Mouse (Mus musculus): ENCODE data around the gene Aak1.
A peak's percentile ranks its signal among the peaks of the same experiment; 100 is the strongest.
"Not testable (repeated sequence)": the region's sequence is repeated elsewhere in the genome, so short reads cannot be mapped to it uniquely, and the experiment has no call there.

The Aak1 gene

GRCm38 (mm10) chr6:87018874-87019273 lies 169.6 kb downstream of the Aak1 start:
- DNase-seq (ENCODE audit: low read depth, low spot score) = no peak

- DNase-seq (ENCODE audit: low read depth, low spot score) = no peak
These were observed 172.5 kb downstream of the Aak1 start for GRCm38 (mm10) chr6:87021791-87022190.

GRCm38 (mm10) chr6:87026980-87027379 lies 177.7 kb downstream of the Aak1 start:
- DNase-seq (ENCODE audit: low read depth, low spot score) = no peak

GRCm38 (mm10) chr6:87028881-87029280 lies 179.6 kb downstream of the Aak1 start:
- DNase-seq (ENCODE audit: low read depth, low spot score) = no peak

GRCm38 (mm10) chr6:87031310-87031709 lies 182.0 kb downstream of the Aak1 start:
- not testable (repeated sequence) for DNase-seq (ENCODE audit: low read depth, low spot score)

GRCm38 (mm10) chr6:87032401-87032800 lies 183.1 kb downstream of the Aak1 start:
- DNase-seq (ENCODE audit: low read depth, low spot score) = no peak

DNA sequence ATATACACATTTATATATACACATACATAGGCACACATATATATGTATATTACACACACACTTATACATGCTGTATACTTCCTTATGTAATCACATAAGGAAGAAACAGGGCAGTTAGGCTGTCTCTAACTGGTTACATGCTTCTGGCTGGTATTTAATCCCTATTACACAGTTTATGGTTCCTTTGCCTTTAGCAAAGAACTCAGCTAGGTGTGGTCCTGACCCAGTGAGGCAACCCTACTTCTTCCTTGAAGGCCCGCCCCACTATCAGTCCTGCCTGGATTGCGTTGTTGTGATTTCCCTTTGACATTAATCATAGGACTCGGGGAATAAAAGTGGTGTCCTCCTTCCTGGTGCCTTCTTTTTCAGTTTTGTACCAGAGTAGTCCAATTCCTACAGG lies 185.1 kb downstream of the Aak1 start:
- no peak for DNase-seq (ENCODE audit: low read depth, low spot score)

- DNase-seq (ENCODE audit: low read depth, low spot score) = no peak
These were observed 188.7 kb downstream of the Aak1 start for GRCm38 (mm10) chr6:87037826-87038620.

GRCm38 (mm10) chr6:87039161-87039560 lies 189.8 kb downstream of the Aak1 start:
- no peak for DNase-seq (ENCODE audit: low read depth, low spot score)

DNA sequence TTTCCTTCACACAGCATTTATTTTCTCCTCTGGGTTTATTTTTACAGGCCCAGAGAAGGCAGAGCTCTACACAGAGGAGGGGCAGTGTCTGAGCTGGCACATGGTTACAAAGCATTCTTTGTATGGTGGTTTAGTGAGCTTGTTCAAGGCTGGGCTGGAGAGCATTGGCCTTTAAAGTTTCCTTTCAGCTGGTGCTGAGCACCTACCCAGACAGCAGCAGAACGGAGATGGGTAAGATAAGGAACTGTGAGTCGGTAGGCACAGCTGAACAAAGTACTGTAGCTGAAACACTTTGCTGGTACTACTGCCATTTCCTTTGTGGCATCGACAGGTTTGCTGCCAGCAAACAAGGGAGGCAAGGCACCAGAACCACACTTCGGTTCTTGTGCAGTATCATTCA lies 191.7 kb downstream of the Aak1 start:
- no peak for DNase-seq (ENCODE audit: low read depth, low spot score)

DNA sequence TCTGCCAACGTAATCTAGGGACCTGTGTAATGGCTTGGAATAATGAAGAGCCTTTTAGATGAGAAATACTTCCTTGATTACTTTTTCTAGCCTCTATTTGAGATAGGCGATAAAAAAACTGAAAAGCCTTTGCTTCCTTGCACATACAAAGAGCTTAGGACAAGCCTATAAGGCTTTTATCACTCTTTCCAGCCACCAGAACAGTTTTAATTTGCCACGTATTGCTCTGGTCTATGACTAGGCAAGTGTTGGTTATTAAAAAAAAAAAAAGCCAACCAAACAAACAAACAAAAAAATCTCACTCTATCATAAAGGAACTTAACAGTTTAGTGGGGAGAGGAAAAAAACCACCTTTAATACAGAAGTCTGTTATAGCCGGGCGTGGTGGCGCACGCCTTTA lies 192.1 kb downstream of the Aak1 start:
- DNase-seq (ENCODE audit: low read depth, low spot score) = no peak

DNA sequence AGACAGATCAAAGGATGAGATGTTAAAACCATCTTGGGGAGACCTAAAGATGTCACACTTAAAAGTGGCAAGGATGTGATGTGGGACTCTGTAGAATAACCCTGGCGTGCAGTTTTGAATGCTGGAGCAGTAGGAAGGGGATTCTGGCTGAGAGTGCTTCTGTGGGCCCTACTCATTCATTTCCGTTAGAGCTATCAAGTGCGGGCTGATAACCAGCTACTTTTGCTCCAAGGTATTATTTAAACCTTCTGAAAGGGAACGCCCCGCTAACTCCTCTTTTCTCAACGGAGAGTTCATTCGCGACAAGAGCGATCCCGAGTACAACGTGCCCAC lies 192.7 kb downstream of the Aak1 start:
- DNase-seq (ENCODE audit: low read depth, low spot score) = no peak

DNA sequence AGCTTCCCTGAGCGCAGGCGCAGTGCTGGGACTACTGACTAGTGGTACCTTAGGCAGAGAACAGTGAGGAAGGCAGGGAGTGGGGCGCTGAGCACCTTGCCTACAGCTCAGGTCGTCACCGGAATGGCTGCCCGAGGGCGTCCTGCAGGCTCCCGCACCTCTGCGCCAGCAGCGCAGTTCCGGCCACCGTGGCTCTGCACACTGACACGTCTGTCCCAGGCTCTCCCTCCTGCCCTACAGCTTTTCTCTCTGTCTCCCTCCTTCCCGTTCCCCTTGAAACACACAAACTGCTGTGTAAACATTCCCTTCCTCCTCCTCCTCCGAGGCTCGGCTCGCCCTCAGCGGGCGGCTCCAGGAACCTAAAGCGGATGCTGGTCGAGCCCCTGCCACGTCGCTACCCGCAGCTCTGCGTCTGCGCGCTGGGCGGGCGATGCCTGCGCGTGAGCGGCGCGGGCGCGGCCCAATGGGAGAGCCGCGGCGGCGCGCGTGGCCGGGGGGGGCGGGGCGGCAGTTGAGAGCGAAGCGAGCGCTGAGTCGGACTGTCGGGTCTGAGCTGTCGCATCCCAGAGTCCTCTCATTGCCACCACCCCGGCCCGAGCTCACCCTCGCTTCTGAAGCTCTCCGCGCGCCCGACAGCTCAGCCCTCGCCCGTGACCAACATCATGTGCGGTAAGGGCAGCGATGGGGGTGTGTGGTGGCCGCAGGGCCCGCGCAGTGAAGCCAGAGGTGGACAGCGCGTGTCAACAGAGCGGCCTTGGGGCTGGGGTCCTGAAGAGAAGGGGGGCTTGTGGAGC lies 193.2 kb downstream of the Aak1 start, which contains the start of gene Gfpt1:
Gfpt1 (plus strand) TSS at position 510 of the 794 bp plus-strand sequence.
- DNase-seq (ENCODE audit: low read depth, low spot score) = peak; percentile 83

GRCm38 (mm10) chr6:87043131-87043516 lies 193.8 kb downstream of the Aak1 start:
- DNase-seq (ENCODE audit: low read depth, low spot score) = no peak

DNA sequence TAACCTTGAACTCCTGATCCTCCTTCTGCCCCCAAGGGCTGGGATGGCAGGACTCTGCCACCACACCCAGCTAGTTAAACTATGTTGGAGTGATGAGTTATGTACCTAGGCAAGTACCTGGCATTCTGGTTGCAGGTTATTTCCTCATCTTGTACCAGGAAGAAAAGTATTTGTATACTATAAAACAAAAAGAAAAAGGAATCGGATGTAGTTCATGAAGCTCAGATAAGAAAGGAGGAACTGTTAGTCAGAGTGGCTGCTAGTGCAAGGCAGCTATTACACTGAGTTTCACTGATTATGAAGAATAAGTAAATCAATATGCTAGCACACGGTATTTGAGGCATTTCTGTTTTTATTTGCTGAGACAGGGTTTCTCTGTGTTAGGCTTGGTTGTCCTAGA lies 195.6 kb downstream of the Aak1 start:
- DNase-seq (ENCODE audit: low read depth, low spot score) = no peak

- DNase-seq (ENCODE audit: low read depth, low spot score) = no peak
These were observed 196.2 kb downstream of the Aak1 start for GRCm38 (mm10) chr6:87045507-87045906.

DNA sequence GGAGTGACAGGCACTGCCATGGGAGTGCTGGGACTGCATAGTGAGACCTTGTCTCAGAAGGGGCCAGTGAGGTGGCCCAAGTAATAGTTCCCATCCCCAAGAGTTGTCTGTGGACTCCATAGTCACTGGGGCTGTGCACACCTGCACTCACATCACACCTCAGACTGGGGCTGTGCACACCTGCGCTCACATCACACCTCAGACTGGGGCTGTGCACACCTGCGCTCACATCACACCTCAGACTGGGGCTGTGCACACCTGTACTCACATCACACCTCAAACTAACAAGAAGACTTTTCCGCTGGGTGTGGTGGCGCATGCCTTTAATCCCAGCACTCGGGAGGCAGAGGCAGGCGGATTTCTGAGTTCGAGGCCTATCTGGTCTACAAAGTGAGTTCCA lies 199.4 kb downstream of the Aak1 start:
- DNase-seq (ENCODE audit: low read depth, low spot score) = not testable (repeated sequence)

DNA sequence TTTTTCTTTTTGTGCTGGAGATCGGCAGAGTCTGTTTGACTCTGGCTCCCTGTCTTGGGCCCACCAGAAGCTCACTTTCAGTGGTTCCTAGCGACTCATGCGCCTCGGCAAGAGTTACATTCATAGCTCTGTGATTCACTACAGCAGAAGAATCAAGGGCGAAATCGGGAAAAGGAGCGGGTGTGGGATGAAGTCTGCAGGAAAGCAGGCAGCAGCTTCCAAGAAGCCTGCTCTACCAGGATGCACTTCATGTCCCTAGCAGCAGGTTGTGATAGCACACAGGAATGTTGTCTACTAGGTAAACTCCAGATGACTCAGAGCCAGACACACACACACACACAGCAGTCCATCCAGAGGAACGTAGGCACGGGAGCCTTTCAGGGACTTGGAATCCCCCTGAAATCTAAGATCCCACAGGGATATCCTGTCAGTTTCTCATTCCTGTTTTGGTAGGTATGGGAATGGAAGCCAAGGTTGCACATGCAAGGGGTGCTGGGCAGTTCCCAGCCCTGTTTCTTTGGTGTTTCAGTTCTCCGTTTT lies 202.6 kb downstream of the Aak1 start:
- peak; percentile 50 for DNase-seq (ENCODE audit: low read depth, low spot score)
